9 mouse cellular contexts compared by ENCODE assay signal in the genomic region with DNA sequence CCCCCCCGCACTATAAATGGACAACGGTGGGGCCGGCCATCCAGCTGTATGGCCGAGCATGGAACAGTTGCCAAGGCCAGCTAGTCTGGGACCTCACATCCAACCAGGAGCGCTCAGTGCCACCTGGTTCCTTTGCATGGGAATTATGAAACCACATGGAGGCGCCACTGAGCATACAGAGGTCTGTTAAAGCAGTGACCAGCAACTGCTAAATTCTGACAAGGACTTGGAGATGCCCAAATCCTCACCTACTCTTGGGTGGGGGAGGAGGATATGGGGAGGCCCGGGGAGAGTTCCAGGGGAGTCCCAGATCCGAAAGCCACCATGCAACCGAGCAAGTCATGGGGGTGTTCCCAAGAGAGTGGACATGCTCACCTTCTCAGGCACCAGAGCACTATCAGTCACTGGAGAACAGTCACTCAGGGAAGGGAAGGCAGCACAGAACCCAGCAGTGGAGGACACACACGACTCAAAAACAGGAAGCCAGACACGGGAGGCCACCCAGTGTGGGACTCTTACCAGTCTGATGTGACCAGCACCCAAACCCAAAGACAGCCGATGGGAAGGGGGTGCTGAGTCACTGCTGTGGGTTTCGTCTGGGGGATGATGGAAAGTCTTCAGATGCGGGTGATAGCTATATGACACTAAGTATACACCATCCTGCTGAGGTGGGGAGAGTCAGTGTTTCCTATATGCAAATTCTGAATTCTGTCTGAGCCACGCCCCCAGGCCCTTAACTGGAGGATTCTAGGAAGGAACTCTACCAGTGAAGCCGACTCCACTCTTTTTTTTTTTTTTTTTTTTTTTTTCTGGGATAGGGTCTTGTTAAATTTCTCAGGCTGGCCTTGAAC.
A peak's percentile ranks its signal among the peaks of the same experiment; 100 is the strongest.
DNase-seq lines count a peak whose midpoint lies in the region; ATAC-seq and TF ChIP-seq lines count a peak whose summit lies in the region.
"Had no signal": no experiment of that assay in that cellular context is flagged by ENCODE, and none has a peak within 500 bp of the region (broad histone marks: within the 10 kb centered on the region; RNA-seq: fewer than 3 reads in every experiment).

No protein-coding gene starts in this region.

- ATAC-seq in midbrain, embryonic 15.5 days (replicated peaks), result no peak
- ATAC-seq in hematopoietic stem cell, adult 5-6 weeks (replicated peaks in 1 of 2; ENCODE audit: insufficient read depth in 1 of 2, low FRiP score in 2 of 2, low TSS enrichment in 1 of 2, low read depth in 1 of 2, poor library complexity in 2 of 2, severe bottlenecking in 2 of 2), result peak; percentile 42 to 52
- ATAC-seq in erythroid progenitor cell, adult 5-6 weeks (replicated peaks; ENCODE audit: low FRiP score, poor library complexity, severe bottlenecking), result no peak

- DNase-seq in cerebellum, adult 9-10 months, result peak; percentile 64
- DNase-seq in cerebellum, adult 8-10 months, result no peak
- DNase-seq in midbrain, embryonic 10.5 days (ENCODE audit: low spot score), result no peak
- no peak for DNase-seq in Muller cell, postnatal 12 days (ENCODE audit: inconsistent ontology term)

- peaks cover 44% of the 10 kb centered on the region for H3K27me3 ChIP-seq in midbrain, embryonic 10.5 days (ENCODE audit: low read depth, poor library complexity, severe bottlenecking)
- H3K27me3 ChIP-seq in midbrain, embryonic 15.5 days (replicated peaks), result no peaks in the 10 kb centered on the region
- no peaks in the 10 kb centered on the region for H3K27me3 ChIP-seq in small intestine, adult 2 months (ENCODE audit: control insufficient read depth, insufficient read depth, low read length)
- H3K27me3 ChIP-seq: heart, embryonic 13.5 days had no signal

- no peaks in the 10 kb centered on the region for H3K36me3 ChIP-seq in midbrain, embryonic 10.5 days
- H3K36me3 ChIP-seq in midbrain, embryonic 15.5 days (replicated peaks), result no peaks in the 10 kb centered on the region
- no peaks in the 10 kb centered on the region for H3K36me3 ChIP-seq in small intestine, adult 2 months (ENCODE audit: control insufficient read depth, insufficient read depth, low read length)
- H3K36me3 ChIP-seq: heart, embryonic 13.5 days had no signal

- WGBS in midbrain, embryonic 10.5 days, result 73% methylated on average over 16 of the region's 16 CpGs
- WGBS in midbrain, embryonic 15.5 days, result 72% methylated on average over 16 of the region's 16 CpGs
- 78% methylated on average over 16 of the region's 16 CpGs for WGBS in small intestine, adult 2 months

- TF ChIP-seq CTCF in small intestine, adult 2 months (IDR thresholded peaks at IDR 0.05; ENCODE audit: extremely low read depth, insufficient read length, insufficient replicate concordance, low read depth, low read length), result peak; percentile 20; the same call in 1 of the 2 replicates

- no peak overlapping the region for H3K9ac ChIP-seq in midbrain, embryonic 15.5 days

- H3K4me1 ChIP-seq in midbrain, embryonic 10.5 days, result peaks cover 90% of the 10 kb centered on the region
- H3K4me1 ChIP-seq in midbrain, embryonic 15.5 days, result peaks cover 40% of the 10 kb centered on the region
- peaks cover 38% of the 10 kb centered on the region for H3K4me1 ChIP-seq in small intestine, adult 2 months (ENCODE audit: control insufficient read depth, insufficient read depth, insufficient read length, low read length)

- TF ChIP-seq POLR2A in small intestine, adult 2 months (IDR thresholded peaks at IDR 0.05; ENCODE audit: low read depth, low read length), result no peak

- H3K9me3 ChIP-seq in midbrain, embryonic 10.5 days (replicated peaks), result no peaks in the 10 kb centered on the region
- H3K9me3 ChIP-seq in midbrain, embryonic 15.5 days, result no peaks in the 10 kb centered on the region
- H3K9me3 ChIP-seq: heart, embryonic 13.5 days had no signal

- H3K27ac ChIP-seq in midbrain, embryonic 10.5 days (replicated peaks), result peak overlapping the region; percentile 95
- H3K27ac ChIP-seq in midbrain, embryonic 15.5 days, result no peak overlapping the region
- H3K27ac ChIP-seq in small intestine, adult 2 months (ENCODE audit: insufficient read depth, low read depth, low read length), result no peak overlapping the region

- H3K4me2 ChIP-seq in midbrain, embryonic 15.5 days, result no peak overlapping the region
- H3K4me2 ChIP-seq: heart, embryonic 13.5 days had no signal

- H3K4me3 ChIP-seq in midbrain, embryonic 10.5 days, result no peak overlapping the region
- H3K4me3 ChIP-seq in midbrain, embryonic 15.5 days, result no peak overlapping the region
- no peak overlapping the region for H3K4me3 ChIP-seq in small intestine, adult 2 months (ENCODE audit: low read depth, low read length)
- H3K4me3 ChIP-seq: heart, embryonic 13.5 days had no signal

Comparison
In these comparisons a context has a peak if more than half of its experiments do, and no peak if none do; other contexts are left out.
1. ATAC-seq: peak in hematopoietic stem cell, adult 5-6 weeks (2 of 2); none in midbrain, embryonic 15.5 days (single experiment) and erythroid progenitor cell, adult 5-6 weeks (single experiment).